20 mouse cellular contexts compared by ENCODE assay signal in the genomic region with DNA sequence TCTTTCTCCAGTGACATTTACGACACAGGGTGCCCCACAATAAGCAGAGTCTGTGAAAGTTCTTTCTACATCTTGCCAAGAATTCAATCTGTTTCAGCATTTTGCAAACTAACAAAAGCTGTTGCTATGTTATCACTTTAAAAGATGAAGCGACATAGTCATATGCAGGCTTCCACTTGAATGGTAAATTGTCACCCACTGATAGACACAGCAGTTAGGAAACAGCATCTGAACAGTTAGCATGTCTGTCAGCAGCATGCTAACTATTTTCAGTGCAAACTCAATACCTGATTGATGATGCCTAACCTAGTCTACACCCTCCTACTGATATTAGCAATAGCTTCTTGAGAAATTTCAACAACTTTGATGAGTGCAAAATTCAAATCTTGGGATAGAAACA.
DNase-seq lines count a peak whose midpoint lies in the region; ATAC-seq and TF ChIP-seq lines count a peak whose summit lies in the region.
"Had no signal": no experiment of that assay in that cellular context is flagged by ENCODE, and none has a peak within 500 bp of the region (broad histone marks: within the 10 kb centered on the region; RNA-seq: fewer than 3 reads in every experiment).

No protein-coding gene starts in this region.

- no peak overlapping the region for H3K4me3 ChIP-seq in forebrain, embryonic 14.5 days (ENCODE audit: low read depth, low read length)
- H3K4me3 ChIP-seq in forebrain, embryonic 15.5 days, result no peak overlapping the region
- H3K4me3 ChIP-seq in forebrain, postnatal 0 days (ENCODE audit: low read depth, low read length), result no peak overlapping the region
- H3K4me3 ChIP-seq in forebrain, embryonic 10.5 days, result no peak overlapping the region
- H3K4me3 ChIP-seq: embryonic facial prominence, embryonic 13.5 days; embryonic facial prominence, embryonic 15.5 days; erythroblast, embryonic 14.5 days; gastrocnemius, adult 2 months had no signal

- no peak overlapping the region for H3K27ac ChIP-seq in forebrain, embryonic 14.5 days (ENCODE audit: low read depth, low read length)
- H3K27ac ChIP-seq in forebrain, embryonic 15.5 days (replicated peaks), result no peak overlapping the region
- H3K27ac ChIP-seq in forebrain, postnatal 0 days (ENCODE audit: low read depth, low read length), result no peak overlapping the region
- no peak overlapping the region for H3K27ac ChIP-seq in forebrain, embryonic 10.5 days
- H3K27ac ChIP-seq: embryonic facial prominence, embryonic 13.5 days; embryonic facial prominence, embryonic 15.5 days; gastrocnemius, adult 2 months had no signal

- H3K36me3 ChIP-seq in forebrain, embryonic 14.5 days (ENCODE audit: control insufficient read depth, insufficient read depth, low read length), result no peaks in the 10 kb centered on the region
- H3K36me3 ChIP-seq in forebrain, embryonic 15.5 days, result no peaks in the 10 kb centered on the region
- no peaks in the 10 kb centered on the region for H3K36me3 ChIP-seq in forebrain, postnatal 0 days (ENCODE audit: insufficient read depth)
- no peaks in the 10 kb centered on the region for H3K36me3 ChIP-seq in forebrain, embryonic 10.5 days (replicated peaks)
- H3K36me3 ChIP-seq: embryonic facial prominence, embryonic 13.5 days; embryonic facial prominence, embryonic 15.5 days had no signal

- no peak for TF ChIP-seq POLR2A in brain, embryonic 14.5 days (IDR thresholded peaks at IDR 0.05; ENCODE audit: borderline replicate concordance, extremely low read depth, insufficient read depth, insufficient read length, poor library complexity, severe bottlenecking)

- no peak for ATAC-seq in forebrain, embryonic 14.5 days
- no peak for ATAC-seq in forebrain, embryonic 15.5 days (replicated peaks)
- ATAC-seq in forebrain, postnatal 0 days, result peak; percentile 80

- 85% methylated on average over 2 of the region's 2 CpGs for WGBS in forebrain, embryonic 14.5 days
- 76% methylated on average over 2 of the region's 2 CpGs for WGBS in forebrain, embryonic 15.5 days
- 67% methylated on average over 2 of the region's 2 CpGs for WGBS in forebrain, postnatal 0 days
- WGBS in forebrain, embryonic 10.5 days, result 88% methylated on average over 2 of the region's 2 CpGs

- no peaks in the 10 kb centered on the region for H3K27me3 ChIP-seq in forebrain, embryonic 14.5 days (replicated peaks; ENCODE audit: control insufficient read depth, insufficient read depth, low read length)
- no peaks in the 10 kb centered on the region for H3K27me3 ChIP-seq in forebrain, embryonic 15.5 days
- no peaks in the 10 kb centered on the region for H3K27me3 ChIP-seq in forebrain, postnatal 0 days (ENCODE audit: insufficient read depth, low read length)
- H3K27me3 ChIP-seq in forebrain, embryonic 10.5 days (ENCODE audit: poor library complexity, severe bottlenecking), result no peaks in the 10 kb centered on the region
- H3K27me3 ChIP-seq: embryonic facial prominence, embryonic 13.5 days; embryonic facial prominence, embryonic 15.5 days had no signal

- no peak overlapping the region for H3K9ac ChIP-seq in forebrain, embryonic 14.5 days (ENCODE audit: low read length)
- no peak overlapping the region for H3K9ac ChIP-seq in forebrain, embryonic 15.5 days (replicated peaks)
- H3K9ac ChIP-seq in forebrain, postnatal 0 days, result no peak overlapping the region
- H3K9ac ChIP-seq: embryonic facial prominence, embryonic 13.5 days; embryonic facial prominence, embryonic 15.5 days had no signal

- no peak for TF ChIP-seq CTCF in forebrain, postnatal 0 days (IDR thresholded peaks at IDR 0.05; ENCODE audit: low read depth)
- TF ChIP-seq CTCF in brain, embryonic 14.5 days (IDR thresholded peaks at IDR 0.05; ENCODE audit: borderline replicate concordance, extremely low read depth, insufficient read depth, insufficient read length), result no peak

- H3K4me2 ChIP-seq in forebrain, embryonic 14.5 days (ENCODE audit: low read length), result no peak overlapping the region
- H3K4me2 ChIP-seq in forebrain, embryonic 15.5 days (replicated peaks), result no peak overlapping the region
- H3K4me2 ChIP-seq in forebrain, postnatal 0 days (ENCODE audit: low read depth), result no peak overlapping the region
- H3K4me2 ChIP-seq: embryonic facial prominence, embryonic 13.5 days; embryonic facial prominence, embryonic 15.5 days had no signal

- DNase-seq in forebrain, embryonic 14.5 days (ENCODE audit: low spot score), result peak; percentile 36
- DNase-seq in forebrain, postnatal 0 days, result peak; percentile 46
- no peak for DNase-seq in forebrain, embryonic 10.5 days (ENCODE audit: extremely low spot score, low spot score)
- peak; percentile 27 for DNase-seq in brain, adult 2 months (ENCODE audit: low read depth, low spot score)
- DNase-seq in brain, embryonic 14.5 days (ENCODE audit: low read depth), result peak; percentile 26
- no peak for DNase-seq in adrenal gland, adult 2 months
- DNase-seq in adrenal gland, adult 8-10 months, result no peak
- DNase-seq: adrenal gland, postnatal 10 days; adrenal gland, postnatal 25 days; cerebellum, adult 11-12 months; cerebellum, adult 2 months; cerebellum, adult 9-10 months; cerebellum, postnatal 10 days; cerebellum, postnatal 25 days; gastrocnemius, adult 2 months; gastrocnemius, postnatal 10 days had no signal

- H3K9me3 ChIP-seq in forebrain, embryonic 14.5 days (replicated peaks; ENCODE audit: control insufficient read depth, low read length), result no peaks in the 10 kb centered on the region
- H3K9me3 ChIP-seq in forebrain, embryonic 15.5 days, result no peaks in the 10 kb centered on the region
- H3K9me3 ChIP-seq in forebrain, postnatal 0 days (ENCODE audit: low read length), result no peaks in the 10 kb centered on the region
- H3K9me3 ChIP-seq in forebrain, embryonic 10.5 days, result no peaks in the 10 kb centered on the region
- H3K9me3 ChIP-seq: embryonic facial prominence, embryonic 13.5 days; embryonic facial prominence, embryonic 15.5 days had no signal

- no peaks in the 10 kb centered on the region for H3K4me1 ChIP-seq in forebrain, embryonic 14.5 days (ENCODE audit: control insufficient read depth, insufficient read depth, low read length)
- H3K4me1 ChIP-seq in forebrain, embryonic 15.5 days, result no peaks in the 10 kb centered on the region
- no peaks in the 10 kb centered on the region for H3K4me1 ChIP-seq in forebrain, postnatal 0 days (ENCODE audit: insufficient read depth)
- H3K4me1 ChIP-seq in forebrain, embryonic 10.5 days, result no peaks in the 10 kb centered on the region
- H3K4me1 ChIP-seq: embryonic facial prominence, embryonic 13.5 days; embryonic facial prominence, embryonic 15.5 days had no signal

Comparison
In these comparisons a context has a peak if more than half of its experiments do, and no peak if none do; other contexts are left out.
1. DNase-seq: peak in forebrain, embryonic 14.5 days (single experiment), forebrain, postnatal 0 days (single experiment), brain, adult 2 months (single experiment) and brain, embryonic 14.5 days (single experiment); none in forebrain, embryonic 10.5 days (single experiment), adrenal gland, adult 2 months (single experiment) and adrenal gland, adult 8-10 months (single experiment).